19 mouse cellular contexts compared by ENCODE assay signal in the genomic region with DNA sequence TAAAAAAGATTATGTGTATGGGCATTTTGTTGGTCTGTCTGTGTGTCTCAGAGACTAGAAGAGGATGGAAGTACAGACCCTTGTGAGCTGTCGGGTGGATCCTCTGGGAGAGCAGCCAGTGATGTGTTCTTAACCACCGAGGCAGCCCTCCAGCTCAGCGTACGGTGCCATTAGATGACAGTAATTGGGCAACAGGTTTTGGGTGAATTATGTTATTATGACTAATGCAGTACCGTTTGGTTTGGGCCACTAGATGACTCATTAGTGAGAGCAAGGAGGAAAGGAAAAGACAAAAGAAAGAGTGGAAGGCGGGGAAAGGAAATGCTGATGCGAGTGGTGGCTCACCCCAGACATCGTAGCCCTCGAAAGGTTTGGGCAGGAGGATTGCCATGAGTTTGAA. TPM values are rescaled to one million over a fixed set of nuclear protein-coding genes. Genes with fewer than 3 reads are reported as not detected.
DNase-seq lines count a peak whose midpoint lies in the region.
"Had no signal": no experiment of that assay in that cellular context is flagged by ENCODE, and none has a peak within 500 bp of the region (broad histone marks: within the 10 kb centered on the region; RNA-seq: fewer than 3 reads in every experiment).

No protein-coding gene starts in this region.

- DNase-seq in adrenal gland, adult 8-10 months, result peak; percentile 10
- no peak for DNase-seq in adrenal gland, adult 18-20 months (ENCODE audit: low spot score in 2 of 2)
- peak; percentile 19 for DNase-seq in urinary bladder, postnatal 25 days (ENCODE audit: low spot score)
- DNase-seq in urinary bladder, postnatal 10 days (ENCODE audit: low spot score), result no peak
- DNase-seq in adrenal gland, postnatal 25 days, result peak; percentile 23
- no peak for DNase-seq in layer of hippocampus, adult 11-12 months (ENCODE audit: low spot score)
- no peak for DNase-seq in ovary, adult 18-20 months (ENCODE audit: low spot score)
- DNase-seq in layer of hippocampus, postnatal 10 days (ENCODE audit: low spot score in 2 of 2), result no peak
- DNase-seq: cerebellum, adult 9-10 months; heart, postnatal 4 days; kidney, postnatal 36 days; layer of hippocampus, adult 9-11 months; left cerebral cortex, postnatal 4 days; lung, embryonic 14.5 days had no signal

RNA-seq across cellular contexts. Expression of a gene that starts 13.2 kb away (rescaled TPM):
- total RNA-seq in adrenal gland, adult 8-10 months (2022), result not detected
- total RNA-seq in adrenal gland, adult 18-20 months (2021), result not detected
- not detected in 2 replicates for total RNA-seq in adrenal gland, postnatal 25 days (2021)
- 10 to 100 TPM in 1 of 2 experiments, 1 to 10 TPM in 1; 7.6 to 12.8 TPM for total RNA-seq in layer of hippocampus, postnatal 10 days (2021)
- total RNA-seq: CH12.LX; megakaryocyte, adult 5-6 weeks; neutrophil, adult 5-6 weeks had no signal

RNA-seq across cellular contexts. Expression of a gene that starts 28.7 kb away (rescaled TPM):
- total RNA-seq in adrenal gland, adult 8-10 months (2022), result not detected
- not detected for total RNA-seq in adrenal gland, adult 18-20 months (2021)
- not detected in 2 replicates for total RNA-seq in adrenal gland, postnatal 25 days (2021)
- total RNA-seq in layer of hippocampus, postnatal 10 days (2021), result not detected
- total RNA-seq: CH12.LX; granulocyte monocyte progenitor cell, adult 5-6 weeks; heart, postnatal 4 days; left cerebral cortex, adult 2 months; left cerebral cortex, postnatal 4 days; neutrophil, adult 5-6 weeks had no signal

Comparison
In these comparisons a context has a peak if more than half of its experiments do, and no peak if none do; other contexts are left out.
1. DNase-seq: peak in adrenal gland, adult 8-10 months (single experiment), urinary bladder, postnatal 25 days (single experiment) and adrenal gland, postnatal 25 days (single experiment); none in adrenal gland, adult 18-20 months (0 of 2), urinary bladder, postnatal 10 days (single experiment), layer of hippocampus, adult 11-12 months (single experiment), ovary, adult 18-20 months (single experiment) and layer of hippocampus, postnatal 10 days (0 of 2).